Mouse (Mus musculus) cerebellum, adult 18-20 months (tissue): ENCODE results near the gene Nav3.

Experiments
- DNase-seq, 2 experiments: peaks; one replicate each; pipeline ENCODE4 v3.0.0; 2021

The Nav3 gene

GRCm38 (mm10) chr10:110175874-110176273 lies 280.1 kb downstream of the Nav3 start:
- DNase-seq = no peak

- no peak for DNase-seq
Observed at GRCm38 (mm10) chr10:110169416-110169815, 286.6 kb downstream of the Nav3 start.

- DNase-seq = no peak
Observed at GRCm38 (mm10) chr10:110168892-110169291, 287.1 kb downstream of the Nav3 start.

GRCm38 (mm10) chr10:110162596-110162995 lies 293.4 kb downstream of the Nav3 start:
- DNase-seq = no peak

GRCm38 (mm10) chr10:110160894-110161293 lies 295.1 kb downstream of the Nav3 start:
- DNase-seq = no peak

- no peak for DNase-seq
Observed at GRCm38 (mm10) chr10:110159548-110159947, 296.5 kb downstream of the Nav3 start.

- DNase-seq = no peak
Observed at GRCm38 (mm10) chr10:110158122-110158521, 297.9 kb downstream of the Nav3 start.

GRCm38 (mm10) chr10:110156412-110156811 lies 299.6 kb downstream of the Nav3 start:
- no peak for DNase-seq

GRCm38 (mm10) chr10:110155494-110155893 lies 300.5 kb downstream of the Nav3 start:
- no peak for DNase-seq

- DNase-seq = no peak
Observed at GRCm38 (mm10) chr10:110154873-110155237, 301.1 kb downstream of the Nav3 start.

- no peak for DNase-seq
Observed at GRCm38 (mm10) chr10:110154001-110154872, 301.8 kb downstream of the Nav3 start.

- DNase-seq = no peak
Observed at GRCm38 (mm10) chr10:110120572-110120971, 335.4 kb downstream of the Nav3 start.

GRCm38 (mm10) chr10:110117341-110117740 lies 338.7 kb downstream of the Nav3 start:
- DNase-seq = no peak

- DNase-seq = no peak
Observed at GRCm38 (mm10) chr10:110112669-110113458, 343.1 kb downstream of the Nav3 start.

- DNase-seq = no peak
Observed at GRCm38 (mm10) chr10:110103255-110103654, 352.7 kb downstream of the Nav3 start.

GRCm38 (mm10) chr10:110102231-110102630 lies 353.8 kb downstream of the Nav3 start:
- DNase-seq = no peak

- no peak for DNase-seq
Observed at GRCm38 (mm10) chr10:110094433-110094832, 361.6 kb downstream of the Nav3 start.

- DNase-seq = no peak
Observed at GRCm38 (mm10) chr10:110088444-110089061, 367.5 kb downstream of the Nav3 start.

- no peak for DNase-seq
Observed at GRCm38 (mm10) chr10:110085903-110086302, 370.1 kb downstream of the Nav3 start.

- peak; percentile 55 to 61 for DNase-seq
Observed at GRCm38 (mm10) chr10:110085156-110085555, 370.8 kb downstream of the Nav3 start.

- DNase-seq = no peak
Observed at GRCm38 (mm10) chr10:110076575-110076974, 379.4 kb downstream of the Nav3 start.

GRCm38 (mm10) chr10:110072355-110072754 lies 383.6 kb downstream of the Nav3 start:
- DNase-seq = no peak

- no peak for DNase-seq
Observed at GRCm38 (mm10) chr10:110061166-110061565, 394.8 kb downstream of the Nav3 start.

GRCm38 (mm10) chr10:110037547-110037946 lies 418.5 kb downstream of the Nav3 start:
- DNase-seq = no peak
